Comparison of ENCODE assay signal across 8 mouse cellular contexts in the genomic region with DNA sequence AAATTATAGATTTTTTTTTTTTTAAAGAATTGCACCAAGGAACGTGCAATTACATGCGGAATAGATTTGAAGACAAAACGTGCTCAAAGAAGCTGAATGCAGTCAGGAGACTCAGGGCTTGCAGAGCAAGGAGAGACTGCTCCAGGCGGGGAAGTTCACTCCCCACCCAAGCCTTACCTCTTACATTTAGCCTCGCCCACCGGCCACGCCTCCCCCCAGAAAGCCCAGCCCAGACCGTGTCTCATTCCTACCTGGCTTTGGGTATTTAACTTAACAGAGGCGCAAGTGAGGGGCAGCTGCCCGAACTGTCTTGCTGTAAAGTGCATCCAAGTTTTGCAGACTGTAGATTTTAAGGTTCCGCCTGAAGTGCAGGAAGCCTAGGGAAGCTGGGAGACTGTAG.
DNase-seq lines count a peak whose midpoint lies in the region; ATAC-seq and TF ChIP-seq lines count a peak whose summit lies in the region.

No protein-coding gene starts in this region.

- no peaks in the 10 kb centered on the region for H3K9me3 ChIP-seq in hindbrain, postnatal 0 days (ENCODE audit: low read length)
- H3K9me3 ChIP-seq in megakaryocyte, embryonic 14.5 days = peaks cover 4% of the 10 kb centered on the region

- peak; percentile 60 for DNase-seq in R1 (ENCODE audit: low read depth, low spot score)
- DNase-seq in embryo, embryonic 10.5 days (ENCODE audit: low spot score) = peak; percentile 60
- no peak for DNase-seq in hindbrain, postnatal 0 days (ENCODE audit: low spot score)
- DNase-seq in layer of hippocampus, adult 9-10 months (ENCODE audit: low spot score) = no peak
- no peak for DNase-seq in left cerebral cortex, adult 2 months (ENCODE audit: extremely low spot score in 1 of 2, low spot score in 2 of 2)
- DNase-seq in ovary, postnatal 10 days (ENCODE audit: low spot score) = no peak
- no peak for DNase-seq in thymus, adult 18-20 months

- no peak for TF ChIP-seq CTCF in hindbrain, postnatal 0 days (IDR thresholded peaks at IDR 0.05; ENCODE audit: low read depth)
- no peak for TF ChIP-seq CTCF in left cerebral cortex, adult 2 months (IDR thresholded peaks at IDR 0.05)

- ATAC-seq in hindbrain, postnatal 0 days = no peak

- WGBS in hindbrain, postnatal 0 days = 15% methylated on average over 11 of the region's 11 CpGs

- intact Hi-C loops in left cerebral cortex, adult 2 months (cut with DNase I) = no loop called here

- H3K36me3 ChIP-seq in hindbrain, postnatal 0 days (ENCODE audit: insufficient read depth, low read length) = no peaks in the 10 kb centered on the region
- no peaks in the 10 kb centered on the region for H3K36me3 ChIP-seq in megakaryocyte, embryonic 14.5 days (replicated peaks; ENCODE audit: low read length)

- H3K4me1 ChIP-seq in hindbrain, postnatal 0 days (ENCODE audit: insufficient read depth, low read length) = 0 out of 2 replicates have a peak, but pooled peaks cover 5% of the 10 kb centered on the region
- peaks cover 28% of the 10 kb centered on the region for H3K4me1 ChIP-seq in megakaryocyte, embryonic 14.5 days

- no peaks in the 10 kb centered on the region for H3K27me3 ChIP-seq in hindbrain, postnatal 0 days (ENCODE audit: insufficient read depth, low read length)
- peaks cover 9% of the 10 kb centered on the region for H3K27me3 ChIP-seq in megakaryocyte, embryonic 14.5 days (replicated peaks)

- no peak overlapping the region for H3K27ac ChIP-seq in hindbrain, postnatal 0 days
- no peak overlapping the region for H3K27ac ChIP-seq in left cerebral cortex, adult 2 months

- H3K4me3 ChIP-seq in hindbrain, postnatal 0 days (ENCODE audit: low read length) = no peak overlapping the region
- peak overlapping the region; percentile 16 for H3K4me3 ChIP-seq in megakaryocyte, embryonic 14.5 days (replicated peaks)
- H3K4me3 ChIP-seq in left cerebral cortex, adult 2 months = no peak overlapping the region

- H3K4me2 ChIP-seq in hindbrain, postnatal 0 days (ENCODE audit: low read depth, low read length) = peak overlapping the region; percentile 55

- no peak overlapping the region for H3K9ac ChIP-seq in hindbrain, postnatal 0 days (replicated peaks; ENCODE audit: low read length)

Comparison
In these comparisons a context has a peak if more than half of its experiments do, and no peak if none do; other contexts are left out.
1. DNase-seq: peak in R1 (single experiment) and embryo, embryonic 10.5 days (single experiment); none in hindbrain, postnatal 0 days (single experiment), layer of hippocampus, adult 9-10 months (single experiment), left cerebral cortex, adult 2 months (0 of 2), ovary, postnatal 10 days (single experiment) and thymus, adult 18-20 months (0 of 2).